Mouse (Mus musculus): ENCODE measurements around the gene Cdc42se2.

The Cdc42se2 gene

GRCm38 (mm10) chr11:54787488-54788474 is at the start of gene Cdc42se2:
TSS of gene Cdc42se2 (minus strand) at chr11:54787675.
- DNase-seq = peak; percentile 96

DNA sequence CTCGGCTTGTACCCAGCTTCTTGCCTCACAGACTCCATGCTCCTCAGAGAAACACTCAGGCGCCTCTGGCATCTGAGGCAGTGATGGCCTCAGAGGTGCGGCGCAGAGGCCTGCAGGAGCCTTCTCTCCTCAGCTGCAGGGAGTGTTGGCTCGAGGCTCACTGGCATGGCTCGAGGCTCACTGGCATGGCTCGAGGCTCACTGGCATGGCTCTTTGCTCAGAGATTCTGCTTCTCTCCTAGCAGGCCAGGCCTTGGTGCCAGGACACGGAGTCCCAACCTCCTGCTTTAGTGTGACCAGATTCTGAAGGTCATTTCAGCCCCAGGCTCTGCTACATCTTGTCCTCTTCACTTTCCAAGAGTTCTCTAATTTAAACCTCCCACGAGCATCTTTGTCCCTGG is 48.6 kb upstream of the Cdc42se2 start:
- DNase-seq = peak; percentile 41

- DNase-seq = no peak
Measured at GRCm38 (mm10) chr11:54834596-54834995, 47.1 kb upstream of the Cdc42se2 start.

GRCm38 (mm10) chr11:54833833-54834232 is 46.4 kb upstream of the Cdc42se2 start:
- DNase-seq = no peak

DNA sequence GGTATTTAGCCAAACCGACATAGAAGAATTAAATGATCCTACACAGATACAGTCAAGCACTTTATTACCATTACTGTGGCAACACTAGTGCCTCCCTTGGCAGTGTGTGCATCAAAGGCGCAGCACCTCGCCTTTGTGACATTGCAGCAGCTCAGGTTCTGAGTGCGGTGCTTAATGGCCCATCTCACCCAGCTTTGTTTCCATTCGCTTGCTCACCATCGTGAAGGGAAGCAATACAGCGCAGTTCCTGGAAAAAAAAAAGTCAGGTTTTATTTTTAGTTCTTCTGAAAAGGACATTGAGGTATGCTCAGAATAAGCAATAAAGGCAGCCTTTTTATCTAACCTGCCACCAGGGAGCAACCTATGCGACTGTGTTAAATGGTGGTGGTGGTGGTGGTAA is 39.3 kb upstream of the Cdc42se2 start:
- DNase-seq = no peak

- no peak for DNase-seq
Measured at GRCm38 (mm10) chr11:54825774-54826173, 38.3 kb upstream of the Cdc42se2 start.

DNA sequence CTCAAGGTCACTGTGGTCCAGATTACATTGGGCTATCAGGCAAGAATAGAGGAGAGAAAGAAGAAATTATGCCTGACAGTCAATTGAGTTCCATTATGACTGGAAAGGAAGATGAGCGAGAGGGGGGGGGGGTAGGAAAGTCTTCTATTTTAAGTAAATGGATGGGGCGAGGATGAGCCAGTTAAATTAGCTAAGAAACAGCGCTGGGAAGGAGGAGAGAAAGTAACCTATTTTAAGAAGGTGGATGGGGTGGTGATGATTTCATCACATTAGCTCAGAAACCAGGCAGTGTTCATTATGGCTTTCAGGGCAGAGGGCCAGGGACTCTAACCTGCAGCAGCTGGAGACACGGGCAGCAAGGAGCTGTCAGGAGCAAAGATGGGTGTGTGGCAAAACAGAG is 36.0 kb upstream of the Cdc42se2 start:
- no peak for DNase-seq

DNA sequence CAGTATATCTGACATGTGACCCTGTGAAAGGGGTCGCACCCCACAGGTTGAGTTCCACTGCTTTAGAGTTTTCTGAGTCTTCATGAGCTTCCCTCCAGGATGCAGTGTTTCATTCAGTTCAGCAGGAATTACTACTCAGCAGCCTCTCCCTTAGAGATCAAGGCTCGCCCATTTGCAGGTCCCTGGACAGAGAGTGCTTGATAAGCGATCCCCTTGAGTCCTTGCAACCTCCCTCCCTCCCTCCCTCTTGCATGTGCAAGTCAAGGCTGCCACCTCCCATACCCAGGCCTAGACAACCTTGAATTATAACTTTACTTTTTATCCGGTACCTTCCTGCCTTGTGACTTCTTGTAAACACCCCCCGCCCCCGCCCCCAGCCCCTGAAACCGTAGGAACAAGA is 32.0 kb upstream of the Cdc42se2 start:
- DNase-seq = no peak

DNA sequence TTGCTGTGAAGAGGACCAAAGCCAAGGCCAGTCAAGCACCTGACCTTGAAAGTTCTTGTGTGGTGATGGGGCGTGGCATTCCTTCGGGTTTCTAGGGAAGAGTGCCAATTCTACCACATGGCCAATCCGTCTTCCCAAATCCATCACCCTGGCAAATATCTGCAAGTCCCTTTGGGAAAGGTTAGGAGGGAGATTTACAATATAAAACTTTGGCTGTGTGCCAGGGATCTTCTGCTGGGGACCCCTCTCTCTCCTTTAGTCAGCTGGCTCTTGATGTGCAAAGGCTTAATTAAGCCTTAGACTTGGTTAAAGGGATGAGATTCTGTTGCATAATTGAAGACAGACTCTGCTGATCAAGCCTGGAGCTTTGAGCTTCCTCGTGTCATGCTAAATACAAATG is 30.0 kb upstream of the Cdc42se2 start:
- no peak for DNase-seq

- no peak for DNase-seq
Measured at GRCm38 (mm10) chr11:54815659-54816058, 28.2 kb upstream of the Cdc42se2 start.

DNA sequence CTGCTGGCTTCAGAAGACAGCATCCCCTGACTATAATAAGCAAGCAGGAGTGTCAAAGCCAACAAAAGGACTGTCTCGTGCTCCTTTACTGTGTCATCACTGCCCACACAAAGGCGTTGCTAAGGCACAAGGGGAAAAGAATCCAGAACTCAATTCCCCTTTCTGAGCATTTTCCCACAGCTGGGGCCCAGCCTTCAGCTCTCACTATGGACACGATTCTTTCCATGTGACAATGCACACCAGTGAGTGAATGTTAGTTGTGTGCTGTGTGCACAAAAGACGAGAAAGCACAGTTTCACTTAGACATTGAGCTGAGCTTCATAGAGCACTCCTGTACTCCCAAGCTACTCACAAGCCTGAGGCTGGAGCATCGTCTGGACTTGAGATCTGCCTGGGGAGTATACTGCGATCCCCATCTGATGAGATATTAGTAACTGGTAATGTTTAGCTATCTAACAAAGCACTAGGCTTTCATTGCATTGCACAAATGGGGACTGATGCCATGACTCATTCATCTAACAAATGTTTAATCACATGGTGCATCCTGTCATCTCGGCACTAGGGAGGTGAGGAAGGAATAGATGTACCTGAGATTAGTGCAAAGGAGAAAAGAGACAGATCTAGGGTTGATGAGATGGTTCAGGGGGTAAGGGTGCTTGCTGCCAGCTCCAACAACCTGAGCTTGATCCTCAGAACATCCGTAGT is 25.5 kb upstream of the Cdc42se2 start:
- DNase-seq = no peak

- DNase-seq = no peak
Measured at GRCm38 (mm10) chr11:54812314-54812713, 24.8 kb upstream of the Cdc42se2 start.

DNA sequence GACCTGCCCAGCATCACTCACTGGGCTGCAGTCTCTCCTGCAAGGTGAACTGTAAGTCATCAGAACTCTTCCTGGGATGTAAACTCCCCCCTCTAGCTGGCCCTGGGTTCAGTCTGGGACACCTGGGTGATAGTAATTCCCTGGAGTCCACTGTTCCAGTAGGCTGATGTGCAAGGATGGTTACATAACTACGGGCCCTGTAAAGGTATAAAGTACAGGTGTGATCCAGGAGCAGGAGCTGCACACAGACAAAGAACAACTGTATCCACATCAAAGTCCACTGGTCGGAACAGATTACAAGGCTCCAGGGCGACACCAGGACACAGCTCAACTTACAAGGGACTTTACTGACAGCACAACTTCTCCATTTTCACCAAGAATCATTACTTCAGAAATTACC is 23.6 kb upstream of the Cdc42se2 start:
- no peak for DNase-seq

GRCm38 (mm10) chr11:54809582-54809981 is 22.1 kb upstream of the Cdc42se2 start:
- no peak for DNase-seq

DNA sequence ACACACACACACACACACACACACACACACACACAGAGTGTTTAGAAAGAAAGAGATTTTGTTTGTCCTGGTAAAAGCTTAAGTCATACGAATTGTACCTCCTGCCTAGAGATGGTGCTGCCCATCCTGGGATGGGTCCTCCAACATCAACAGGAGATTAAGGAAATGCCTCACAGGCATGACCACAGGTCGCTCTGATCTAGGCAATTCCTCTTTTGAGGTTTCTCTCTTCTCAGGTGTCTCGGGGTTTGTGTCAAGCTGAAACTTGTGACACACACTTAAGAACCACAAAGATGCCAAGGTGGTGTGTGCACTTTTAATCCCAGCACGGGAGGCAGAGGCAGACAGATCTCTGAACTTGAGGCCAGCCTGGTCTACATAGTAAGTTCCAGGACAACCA is 20.7 kb upstream of the Cdc42se2 start:
- DNase-seq = no peak

DNA sequence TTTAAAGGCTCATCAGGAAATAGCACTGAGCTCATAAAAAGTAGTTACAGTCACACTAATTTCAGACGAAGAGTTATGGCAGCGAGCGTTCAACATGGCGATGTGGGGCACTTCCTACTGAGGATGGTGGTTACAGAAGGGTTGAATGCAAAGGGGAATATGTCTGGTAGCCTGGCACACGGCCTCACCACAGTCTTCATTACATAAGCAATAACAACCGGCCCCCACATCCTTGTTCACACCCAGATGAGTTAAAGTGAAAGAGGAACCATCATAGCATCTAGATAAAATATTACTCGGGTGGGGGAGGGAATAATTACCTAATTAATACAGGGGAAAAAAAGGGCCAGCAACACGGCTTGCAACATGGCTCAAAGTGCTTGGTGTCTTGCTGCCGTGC is 20.2 kb upstream of the Cdc42se2 start:
- DNase-seq = no peak

GRCm38 (mm10) chr11:54806891-54807290 is 19.4 kb upstream of the Cdc42se2 start:
- no peak for DNase-seq

DNA sequence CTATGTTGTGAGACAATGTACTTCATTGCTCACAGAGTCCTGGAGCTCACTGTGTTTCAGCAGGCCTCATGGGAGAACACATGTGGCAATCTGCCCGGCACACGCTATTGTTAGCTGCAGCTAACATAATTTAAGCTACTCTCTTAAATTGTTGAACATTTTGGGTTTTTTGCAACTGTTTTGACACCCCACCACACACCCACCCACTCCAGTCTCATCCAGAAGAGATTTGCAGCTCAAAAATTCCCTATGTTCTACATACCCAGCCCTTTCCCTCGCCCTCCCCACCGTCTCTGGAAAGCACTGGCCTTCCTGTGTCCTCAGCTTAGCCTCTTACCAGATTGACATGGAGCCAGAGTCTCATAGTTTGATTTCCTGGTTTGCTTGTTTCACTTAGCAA is 17.7 kb upstream of the Cdc42se2 start:
- no peak for DNase-seq

- DNase-seq = no peak
Measured at GRCm38 (mm10) chr11:54802621-54803020, 15.1 kb upstream of the Cdc42se2 start.

- no peak for DNase-seq
Measured at GRCm38 (mm10) chr11:54801791-54802558, 14.5 kb upstream of the Cdc42se2 start.

GRCm38 (mm10) chr11:54796551-54796950 is 9.1 kb upstream of the Cdc42se2 start:
- no peak for DNase-seq

DNA sequence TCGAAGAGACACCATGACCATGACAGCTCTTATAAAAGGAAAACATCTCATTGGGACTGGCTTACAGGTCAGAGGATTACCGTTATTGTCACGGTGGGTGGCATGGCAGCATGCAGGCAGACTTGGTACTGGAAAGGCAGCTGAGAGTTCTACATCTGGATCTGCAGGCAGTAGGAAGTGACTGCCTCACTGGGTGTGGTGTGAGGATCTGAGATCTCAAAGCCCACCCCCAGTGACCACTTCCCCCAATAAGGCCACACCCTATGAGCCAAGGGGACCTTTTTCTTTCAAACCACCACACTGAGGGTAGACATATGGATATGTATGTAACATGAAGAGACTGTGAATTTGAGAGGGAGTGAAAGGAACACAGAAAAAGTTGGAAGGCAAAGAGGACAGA is 7.2 kb upstream of the Cdc42se2 start:
- no peak for DNase-seq

DNA sequence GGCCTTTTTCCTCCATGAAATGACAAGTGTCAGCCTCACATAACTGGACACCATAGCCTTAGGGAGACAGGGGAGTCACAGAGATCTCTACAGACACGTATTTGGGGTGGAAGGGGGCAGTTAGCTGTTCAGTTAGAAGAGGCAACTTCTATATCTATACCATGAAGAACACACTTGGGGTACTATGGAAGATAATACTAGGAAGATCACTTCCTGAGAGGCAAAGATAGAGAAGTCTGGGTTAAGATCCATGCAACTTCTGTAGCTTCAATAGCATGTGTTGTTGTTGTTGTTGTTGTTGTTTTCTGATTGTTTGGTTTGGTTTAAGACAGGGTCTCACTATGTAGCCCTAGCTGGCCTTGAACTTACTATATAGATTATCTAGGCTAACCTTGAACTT is 5.7 kb upstream of the Cdc42se2 start:
- DNase-seq = no peak
